Mouse (Mus musculus) MEL (cell line): ENCODE measurements around the gene Cacna1s.

Source experiments
- CTCF ChIP-seq, 3 experiments: IDR thresholded peaks in 2 of 3; conservative IDR thresholded peaks in 1 of 3; 2 replicates each; pipeline ENCODE4 v1.5.1; 2011 to 2012; ENCODE audit warnings: low read length in 3 of 3, low read depth in 2 of 3, mild to moderate bottlenecking in 2 of 3, improper control_type of control experiment in 1 of 3, inconsistent platforms in 1 of 3, mixed read lengths in 1 of 3, moderate library complexity in 1 of 3; ENCODE audit not compliant: control insufficient read depth in 1 of 3, insufficient read depth in 1 of 3, poor library complexity in 1 of 3, severe bottlenecking in 1 of 3
- EP300 ChIP-seq, 2 experiments: IDR thresholded peaks; 2 replicates each; pipeline ENCODE4 v1.6.1; 2011; ENCODE audit warnings: improper control_type of control experiment in 2 of 2, low read length in 2 of 2, low read depth in 1 of 2, mild to moderate bottlenecking in 1 of 2
- JUND ChIP-seq: IDR thresholded peaks from 2 replicates; pipeline ENCODE4 v1.6.1; 2011; ENCODE audit warnings: low read depth, mild to moderate bottlenecking, improper control_type of control experiment, low read length
- POLR2A ChIP-seq, 2 experiments: IDR thresholded peaks; 2 replicates each; pipeline ENCODE4 v1.6.1; 2011 to 2012; ENCODE audit warnings: low read length in 2 of 2, mild to moderate bottlenecking in 2 of 2, control low read depth in 1 of 2, improper control_type of control experiment in 1 of 2, low read depth in 1 of 2, moderate library complexity in 1 of 2; ENCODE audit not compliant: control insufficient read depth in 1 of 2, insufficient read depth in 1 of 2, poor library complexity in 1 of 2
- TCF12 ChIP-seq: IDR thresholded peaks from 2 replicates; pipeline ENCODE4 v1.6.1; 2014; ENCODE audit warnings: low read depth, mild to moderate bottlenecking, inconsistent platforms, low read length, improper control_type of control experiment, moderate library complexity
- USF1 ChIP-seq: IDR thresholded peaks from 2 replicates; pipeline ENCODE4 v1.6.1; 2014; ENCODE audit warnings: low read depth, mild to moderate bottlenecking, inconsistent platforms, low read length, improper control_type of control experiment, moderate library complexity
- USF2 ChIP-seq, 2 experiments: IDR thresholded peaks; 2 replicates each; pipeline ENCODE4 v1.6.1; 2011 to 2012; ENCODE audit warnings: improper control_type of control experiment in 2 of 2, low read length in 2 of 2, borderline replicate concordance in 1 of 2, inconsistent platforms in 1 of 2, low read depth in 1 of 2, mild to moderate bottlenecking in 1 of 2; ENCODE audit not compliant: insufficient read depth in 1 of 2
- ZC3H11A ChIP-seq: IDR thresholded peaks from 2 replicates; pipeline ENCODE4 v1.6.1; 2012; ENCODE audit warnings: low read depth, mild to moderate bottlenecking, inconsistent platforms, low read length, improper control_type of control experiment
- ZMIZ1 ChIP-seq: IDR thresholded peaks from 2 replicates; pipeline ENCODE4 v1.6.1; 2012; ENCODE audit warnings: low read depth, mild to moderate bottlenecking, inconsistent platforms, low read length, improper control_type of control experiment, moderate library complexity

GRCm38 (mm10) chr1:136142336-136142735 lies 89.8 kb downstream of the Cacna1s start:
- TF ChIP-seq EP300 (IDR thresholded peaks at IDR 0.05; ENCODE audit: low read depth in 1 of 2, low read length in 2 of 2) (no peak), ZMIZ1 (no peak), CTCF (IDR thresholded peaks at IDR 0.05 in 2 of 3, conservative IDR thresholded peaks at IDR 0.05 in 1 of 3; ENCODE audit: control insufficient read depth in 1 of 3, insufficient read depth in 1 of 3, low read depth in 2 of 3, low read length in 3 of 3, poor library complexity in 1 of 3, severe bottlenecking in 1 of 3) (no peak), JUND (no peak), POLR2A (IDR thresholded peaks at IDR 0.05; ENCODE audit: control insufficient read depth in 1 of 2, insufficient read depth in 1 of 2, low read depth in 1 of 2, low read length in 2 of 2, poor library complexity in 1 of 2) (no peak), USF2 (IDR thresholded peaks at IDR 0.05; ENCODE audit: borderline replicate concordance in 1 of 2, insufficient read depth in 1 of 2, low read depth in 1 of 2, low read length in 2 of 2) (no peak), ZC3H11A (no peak), TCF12 (no peak), USF1 (no peak)
